Mouse (Mus musculus) forebrain, embryonic 15.5 days (tissue): ENCODE measurements around the gene Lonrf3. TPM values are rescaled to one million over a fixed set of nuclear protein-coding genes. Genes with fewer than 3 reads are reported as not detected.

Experiments used
- ATAC-seq: fragments of 200-750 bp; cut with Nextera tagmentation; replicated peaks from 2 replicates; pipeline ENCODE4 v1.8.0; 2017; ENCODE audit warnings: mild to moderate bottlenecking, moderate TSS enrichment, moderate library complexity
- H3K27ac ChIP-seq: fragments of 300-500 bp; sonication (generic); replicated peaks from 2 replicates; pipeline ENCODE4 v1.5.1; 2015; ENCODE audit warnings: mild to moderate bottlenecking, inconsistent platforms
- H3K27me3 ChIP-seq: fragments of 300-500 bp; sonication (generic); 2 replicates; pipeline ENCODE4 v1.6.1; 2015; ENCODE audit warnings: inconsistent platforms
- H3K36me3 ChIP-seq: fragments of 300-500 bp; sonication (generic); 2 replicates; pipeline ENCODE4 v1.6.1; 2015; ENCODE audit warnings: mild to moderate bottlenecking, inconsistent platforms
- H3K4me1 ChIP-seq: fragments of 300-500 bp; sonication (generic); 2 replicates; pipeline ENCODE4 v1.6.1; 2015; ENCODE audit warnings: inconsistent platforms
- H3K4me2 ChIP-seq: fragments of 300-500 bp; sonication (generic); replicated peaks from 2 replicates; pipeline ENCODE4 v1.6.1; 2015; ENCODE audit warnings: mild to moderate bottlenecking, inconsistent platforms
- H3K4me3 ChIP-seq: fragments of 300-500 bp; sonication (generic); 2 replicates; pipeline ENCODE4 v1.5.1; 2015; ENCODE audit warnings: mild to moderate bottlenecking, inconsistent platforms
- H3K9ac ChIP-seq: fragments of 300-500 bp; sonication (generic); replicated peaks from 2 replicates; pipeline ENCODE4 v1.6.1; 2015; ENCODE audit warnings: mild to moderate bottlenecking, inconsistent platforms
- H3K9me3 ChIP-seq: fragments of 300-500 bp; sonication (generic); 2 replicates; pipeline ENCODE4 v1.6.1; 2016; ENCODE audit warnings: inconsistent platforms
- WGBS: fragments of 180-500 bp; shearing (Covaris S2); methylation state at CpG from one replicate; pipeline ENCODE4 v1.1.7; 2015; ENCODE audit warnings: mixed read lengths; 5-methylcytosine and 5-hydroxymethylcytosine counted together
- microRNA-seq: library from miRNA; unstranded; fragments of <30 nt; microRNA quantifications from one replicate; pipeline ENCODE4, GENCODE M21; 2016
- polyA plus RNA-seq: library from polyadenylated mRNA; unstranded; fragments of >200 nt; fragmentation: Nextera tagmentation; extraction: Ambion mirVana; gene quantifications from 2 replicates; pipeline ENCODE4 v1.2.1, GENCODE M21; 2015

Gene Lonrf3
- polyA plus RNA-seq, 1 experiment from 2014 or later, result 0.92 TPM

DNA sequence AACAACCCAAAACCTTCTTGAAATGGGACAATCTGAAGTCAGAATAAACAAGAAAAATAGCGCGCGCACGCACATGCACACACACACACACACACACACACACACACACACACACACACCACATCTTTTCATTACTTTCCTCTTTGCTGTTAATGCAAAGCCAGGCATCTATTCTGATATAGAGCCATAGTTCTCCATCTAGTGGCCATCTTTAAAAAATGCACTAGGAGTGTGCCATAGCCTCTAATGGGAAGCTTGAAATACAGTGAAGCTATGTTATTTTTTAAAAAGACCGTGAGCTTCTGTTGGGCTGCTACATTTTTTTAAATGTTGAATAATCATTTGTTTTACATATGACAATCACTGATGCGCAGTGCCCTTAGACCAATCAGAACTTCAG, 65.1 kb downstream of the Lonrf3 start:
- Histone ChIP-seq H3K36me3 (no peaks in the 10 kb centered on the region), H3K9ac (no peak overlapping the region), H3K4me1 (no peaks in the 10 kb centered on the region; the same call in 1 of the 2 replicates), H3K27me3 (no peaks in the 10 kb centered on the region), H3K4me2 (no peak overlapping the region), H3K4me3 (no peak overlapping the region), H3K27ac (no peak overlapping the region), H3K9me3 (no peaks in the 10 kb centered on the region)
- ATAC-seq, result peak; percentile 74; the same call in 1 of the 2 replicates
- WGBS, result 43% methylated on average over 6 of the region's 6 CpGs

GRCm38 (mm10) chrX:36400980-36401379, 72.8 kb downstream of the Lonrf3 start, which contains the start of gene Gm6268:
Gm6268 (plus strand) TSS chrX:36401280.
- 92% methylated on average over 13 of the region's 13 CpGs for WGBS
- H3K27ac ChIP-seq, result no peak within 1 kb of the TSS
- H3K9ac ChIP-seq, result no peak within 1 kb of the TSS
- H3K36me3 ChIP-seq, result no peaks in the 10 kb centered on the region
- H3K9me3 ChIP-seq, result no peaks in the 10 kb centered on the region
- no peak for ATAC-seq
- no peaks in the 10 kb centered on the region for H3K27me3 ChIP-seq
- H3K4me2 ChIP-seq, result no peak within 1 kb of the TSS
- H3K4me1 ChIP-seq, result no peaks in the 10 kb centered on the region
- H3K4me3 ChIP-seq, result no peak within 1 kb of the TSS

DNA sequence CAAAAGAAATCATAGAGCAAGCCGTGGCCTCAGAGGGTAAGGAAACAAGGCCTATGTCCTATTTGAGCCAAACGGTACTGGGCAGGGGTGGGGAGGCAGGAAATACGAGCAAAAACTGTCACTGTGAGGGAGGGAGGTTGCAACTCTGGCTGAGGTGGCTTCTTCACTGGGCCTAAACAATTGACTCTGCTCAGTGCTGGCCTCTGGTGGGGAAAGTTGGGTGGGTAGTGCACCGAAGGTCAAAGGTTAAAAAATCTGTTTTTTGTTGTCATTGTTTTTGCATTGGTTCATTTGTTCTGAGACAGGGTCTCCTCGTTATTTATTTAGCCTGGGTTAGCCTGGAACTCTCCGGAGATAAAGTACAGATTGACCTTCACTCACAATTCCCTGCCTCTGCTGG, 74.2 kb downstream of the Lonrf3 start:
- no peaks in the 10 kb centered on the region for H3K9me3 ChIP-seq
- H3K4me3 ChIP-seq, result no peak overlapping the region
- H3K4me1 ChIP-seq, result no peaks in the 10 kb centered on the region
- no peaks in the 10 kb centered on the region for H3K27me3 ChIP-seq
- no peak overlapping the region for H3K27ac ChIP-seq
- no peak overlapping the region for H3K9ac ChIP-seq
- WGBS, result 60% methylated on average over 6 of the region's 6 CpGs
- H3K36me3 ChIP-seq, result no peaks in the 10 kb centered on the region
- no peak overlapping the region for H3K4me2 ChIP-seq
- ATAC-seq, result no peak

Small RNAs within 50 kb of the gene (microRNA-seq; reads per million reads assigned to microRNA genes)
- gene Gm44485, result not detected

Other genes with a start within 250 kb of the Lonrf3 start
- gene Il13ra1, start 216.2 kb upstream of the Lonrf3 start, polyA plus RNA-seq, result 4.2 and 4.8 TPM in 2 replicates
- gene Zcchc12, start 132.4 kb upstream of the Lonrf3 start, polyA plus RNA-seq, result 168 and 205 TPM in 2 replicates
- not detected in 2 replicates for gene Gm6268, start 72.9 kb downstream of the Lonrf3 start, polyA plus RNA-seq
- not detected in 2 replicates for gene Gm14569, start 163.5 kb downstream of the Lonrf3 start, polyA plus RNA-seq